Mouse (Mus musculus): ENCODE measurements around the gene Rpl27a.

The Rpl27a gene

GRCm38 (mm10) chr7:109525740-109526663 lies 7.1 kb downstream of the Rpl27a start:
- DNase-seq = no peak

- no peak for DNase-seq
Measured at GRCm38 (mm10) chr7:109527536-109527935, 8.6 kb downstream of the Rpl27a start.

DNA sequence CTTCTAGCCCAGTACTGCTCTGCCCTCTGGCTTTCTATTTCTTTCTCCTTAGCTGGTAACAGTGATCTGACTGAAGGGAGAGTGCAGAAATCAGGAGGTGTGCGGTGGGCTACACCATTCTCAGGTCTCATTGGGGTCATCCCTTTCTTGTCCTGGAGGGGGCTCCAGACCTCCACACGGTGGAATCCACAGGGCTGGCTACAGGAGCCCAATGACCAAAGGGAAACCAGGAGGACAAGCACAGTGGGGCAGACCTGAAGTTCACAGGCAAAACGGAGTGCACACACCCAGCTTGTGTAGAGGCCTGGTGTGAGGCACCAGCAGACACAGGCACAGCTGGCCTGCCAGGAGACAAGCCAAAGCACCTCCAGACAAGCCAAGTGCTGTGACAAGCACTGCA lies 9.4 kb downstream of the Rpl27a start:
- peak; percentile 55 for DNase-seq

- DNase-seq = no peak
Measured at GRCm38 (mm10) chr7:109529741-109530140, 10.8 kb downstream of the Rpl27a start.

- DNase-seq = no peak
Measured at GRCm38 (mm10) chr7:109531501-109531900, 12.6 kb downstream of the Rpl27a start.

- no peak for DNase-seq
Measured at GRCm38 (mm10) chr7:109532691-109533090, 13.7 kb downstream of the Rpl27a start.

DNA sequence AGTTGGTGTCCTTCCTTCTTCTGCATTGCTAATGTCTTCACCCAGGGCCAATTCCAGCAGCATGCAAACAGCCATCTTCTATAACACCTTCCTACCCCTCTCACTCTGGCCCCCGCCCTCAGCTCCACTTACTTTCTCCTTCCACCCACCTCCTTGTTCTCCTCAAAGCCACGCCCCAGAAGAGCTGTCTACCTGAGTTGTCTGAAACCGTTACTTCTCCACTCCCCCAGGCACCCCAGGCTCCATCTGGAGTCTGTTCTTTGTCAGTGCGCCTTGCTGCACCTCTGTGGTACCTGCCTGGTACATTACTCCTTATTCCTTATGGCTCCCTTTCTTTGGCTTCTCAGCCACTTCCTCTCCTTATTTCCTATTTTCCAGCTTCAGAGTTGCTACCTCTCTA lies 14.2 kb downstream of the Rpl27a start:
- no peak for DNase-seq

DNA sequence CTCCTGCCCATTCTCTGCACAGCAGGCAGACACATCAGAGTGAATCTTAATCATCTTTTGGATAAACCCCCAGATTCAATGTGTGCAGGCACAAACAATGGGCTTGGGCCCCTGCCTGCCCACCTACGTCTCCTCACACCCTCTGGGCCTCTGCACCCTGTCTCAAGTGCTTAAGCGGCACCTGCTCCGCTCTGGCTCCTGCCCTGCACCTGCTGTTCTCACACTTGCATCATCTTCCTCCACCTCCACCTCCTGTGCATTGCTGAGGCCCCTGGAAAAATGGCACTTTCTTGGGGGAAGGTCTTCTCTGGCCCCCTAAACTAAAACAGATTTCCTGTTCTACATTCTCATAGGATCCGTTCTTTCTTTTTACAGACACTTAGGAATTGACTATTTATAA lies 14.9 kb downstream of the Rpl27a start:
- DNase-seq = no peak

DNA sequence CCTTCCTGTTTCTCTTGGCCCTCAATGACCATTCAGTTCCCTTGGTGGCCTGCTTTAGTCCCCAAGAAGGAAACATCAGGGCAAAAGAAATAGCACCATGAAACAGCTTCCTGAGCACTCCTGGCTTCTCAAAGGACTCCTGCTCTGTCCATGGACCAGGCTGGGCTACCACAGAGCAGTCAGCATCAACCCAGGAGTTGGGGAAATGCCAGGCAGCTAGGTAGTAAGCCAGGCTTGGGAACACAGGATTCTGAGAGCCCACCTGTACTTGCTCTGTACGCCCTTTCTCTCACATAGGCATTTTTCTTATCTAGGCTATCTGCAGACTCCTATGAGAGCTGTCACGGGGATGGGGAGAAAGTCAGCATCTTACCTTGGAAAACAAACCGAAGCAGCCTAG lies 16.0 kb downstream of the Rpl27a start:
- DNase-seq = no peak

GRCm38 (mm10) chr7:109536451-109536946 lies 17.6 kb downstream of the Rpl27a start:
- peak; percentile 77 for DNase-seq

DNA sequence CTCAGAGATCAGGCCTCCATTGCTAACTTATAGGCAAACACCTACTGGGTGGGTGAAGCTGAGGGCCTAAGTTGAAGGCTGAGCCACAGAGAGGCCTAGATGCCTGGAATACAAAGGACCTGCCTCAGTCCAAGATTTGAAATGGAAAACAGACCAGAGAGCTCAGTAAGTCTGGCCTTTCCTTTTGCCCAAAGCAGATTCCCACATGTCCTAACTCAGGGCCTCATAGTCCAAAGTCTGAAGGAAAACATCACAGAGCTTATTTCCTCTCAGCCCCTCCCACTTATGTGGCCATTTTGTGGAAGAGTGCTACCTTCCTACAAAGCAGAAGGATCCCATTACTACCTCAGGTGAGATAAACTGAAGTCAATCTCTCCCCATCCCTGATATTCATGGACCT lies 22.0 kb downstream of the Rpl27a start:
- DNase-seq = no peak

- DNase-seq = no peak
Measured at GRCm38 (mm10) chr7:109541609-109542363, 22.8 kb downstream of the Rpl27a start.

DNA sequence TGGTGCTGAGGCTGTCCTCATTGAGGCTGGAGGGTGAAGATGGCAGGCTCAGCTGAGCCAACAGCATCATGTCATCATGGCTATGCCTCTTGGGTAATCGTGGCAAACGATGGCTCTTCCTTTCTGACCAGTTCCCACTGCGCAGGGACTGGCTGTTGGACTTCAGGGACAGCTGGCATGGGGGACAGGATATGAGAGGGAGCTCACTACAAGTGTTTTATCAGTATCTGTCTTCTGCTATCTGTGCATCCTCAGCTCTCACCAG lies 23.3 kb downstream of the Rpl27a start:
- no peak for DNase-seq

- no peak for DNase-seq
Measured at GRCm38 (mm10) chr7:109544792-109545191, 25.8 kb downstream of the Rpl27a start.

GRCm38 (mm10) chr7:109545255-109545993 lies 26.5 kb downstream of the Rpl27a start:
- no peak for DNase-seq

DNA sequence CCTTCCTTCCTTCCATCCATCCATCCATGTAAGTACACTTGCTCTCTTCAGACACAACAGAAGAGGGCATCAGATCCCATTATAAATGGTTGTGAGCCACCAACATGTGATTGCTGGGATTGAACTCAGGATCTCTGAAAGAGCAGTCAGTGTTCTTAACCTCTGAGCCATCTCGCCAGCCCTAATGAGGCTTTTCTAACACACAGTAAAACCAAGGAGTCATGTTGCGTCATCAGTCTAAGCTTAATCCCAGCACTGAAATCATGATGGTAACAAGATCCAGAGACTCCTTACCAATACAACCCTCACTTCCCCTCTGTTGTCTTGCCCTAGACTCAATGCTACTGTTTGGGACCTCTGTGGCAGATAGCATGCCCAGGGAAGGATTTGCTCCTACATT lies 27.2 kb downstream of the Rpl27a start:
- no peak for DNase-seq

DNA sequence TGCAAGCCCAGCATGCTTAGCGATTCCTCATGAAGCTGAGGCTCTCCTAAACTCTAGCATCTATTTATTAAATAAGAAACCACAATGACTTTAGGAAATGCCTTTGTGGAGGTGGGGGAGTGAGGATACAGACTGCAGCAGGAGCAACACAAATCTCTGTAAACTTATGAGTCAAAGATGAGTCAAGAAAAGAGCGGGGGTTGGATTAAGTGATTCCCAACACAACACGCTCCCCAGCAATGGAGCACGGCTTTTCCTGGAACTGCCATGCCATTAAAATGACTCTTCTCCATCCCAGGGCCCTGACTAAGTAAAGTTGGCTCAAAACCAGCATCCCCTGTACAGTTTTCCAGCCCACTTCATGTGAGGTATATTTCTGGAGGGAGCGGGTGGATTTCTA lies 27.8 kb downstream of the Rpl27a start:
- DNase-seq = no peak

DNA sequence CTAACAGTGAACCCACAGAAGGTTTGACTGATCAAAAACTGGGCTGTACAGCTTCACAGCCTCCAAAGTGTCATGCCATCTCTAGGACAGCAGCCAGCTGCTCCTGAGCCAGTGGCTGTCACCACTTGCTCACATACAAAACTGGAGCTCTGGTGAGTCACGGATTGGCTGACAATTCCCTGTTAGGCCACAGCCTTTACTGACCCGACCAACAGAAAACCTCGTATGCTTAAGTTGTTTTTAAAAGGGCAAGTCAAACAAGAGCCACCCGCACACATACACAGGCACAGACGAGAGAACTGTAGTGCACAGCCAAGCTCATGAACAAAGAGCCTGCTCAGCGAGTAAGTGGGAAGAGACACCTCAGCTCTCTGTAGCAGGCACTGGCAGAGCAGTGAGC lies 40.6 kb downstream of the Rpl27a start:
- DNase-seq = peak; percentile 28

- no peak for DNase-seq
Measured at GRCm38 (mm10) chr7:109561466-109562153, 42.7 kb downstream of the Rpl27a start.

DNA sequence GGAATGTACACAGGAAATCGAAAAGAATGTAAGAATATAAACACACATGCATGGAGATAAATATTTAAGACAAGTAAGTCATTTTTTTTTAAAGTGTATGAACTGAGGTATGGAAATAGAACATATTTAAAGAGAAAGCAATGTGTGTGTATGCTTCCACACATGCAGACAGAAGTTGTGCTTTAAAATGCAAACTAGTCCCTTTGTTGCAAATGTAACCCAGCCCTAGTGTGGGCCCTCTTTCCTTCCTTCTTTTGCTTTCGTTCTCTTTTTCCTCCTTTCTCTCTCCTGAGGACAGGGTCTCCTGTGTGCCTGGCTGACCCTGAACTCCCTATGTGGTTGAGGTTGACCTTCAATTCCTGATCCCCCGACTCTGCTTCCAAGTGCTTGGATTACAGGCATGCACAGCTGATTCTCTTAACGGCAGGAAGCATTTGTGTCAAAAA lies 43.2 kb downstream of the Rpl27a start:
- DNase-seq = no peak

- no peak for DNase-seq
Measured at GRCm38 (mm10) chr7:109562676-109563075, 43.7 kb downstream of the Rpl27a start.

- DNase-seq = no peak
Measured at GRCm38 (mm10) chr7:109563775-109564362, 44.9 kb downstream of the Rpl27a start.

Data from cerebellum, adult 9-10 months (tissue).